Mouse (Mus musculus) liver, embryonic 14.5 days (tissue): ENCODE measurements around the gene Lbx1.

Experiments used
- CTCF ChIP-seq: IDR thresholded peaks from 2 replicates; pipeline ENCODE4 v1.5.1; 2016; ENCODE audit warnings: antibody characterized with exemption, low read depth, control low read depth
- EP300 ChIP-seq: IDR thresholded peaks from 2 replicates; pipeline ENCODE4 v1.6.1; 2016; ENCODE audit warnings: antibody characterized with exemption, low read depth

- TF ChIP-seq CTCF (no peak), EP300 (no peak)
These were observed 7.5 kb downstream of the Lbx1 start for GRCm38 (mm10) chr19:45228097-45228496.
